Mouse (Mus musculus): Measurements from ENCODE around the gene Gstp1.

DNA sequence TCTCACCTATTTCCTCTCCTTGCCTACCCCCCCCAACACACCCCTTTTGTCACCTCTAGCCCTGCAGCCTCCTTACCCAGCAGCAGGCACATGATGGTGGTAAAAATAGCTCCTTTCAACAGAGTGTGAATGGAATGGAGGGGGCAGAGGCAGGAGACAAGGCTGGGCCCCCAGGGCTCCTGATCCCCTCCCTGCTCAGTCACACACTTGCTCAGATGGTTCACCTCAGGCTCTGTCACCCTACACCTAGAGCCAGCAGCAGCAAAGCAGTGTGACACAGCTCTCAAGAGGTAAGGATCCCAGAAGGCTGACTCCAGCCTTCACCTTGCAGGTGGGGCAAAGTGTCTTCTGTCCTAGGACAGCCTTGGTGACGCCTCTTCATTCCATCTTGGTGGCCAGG, 34.7 kb downstream of the Gstp1 start, which contains the start of gene Doc2g:
- no peak for TF ChIP-seq CTCF (IDR thresholded peaks at IDR 0.05; ENCODE audit: control insufficient read depth, insufficient read depth, insufficient replicate concordance, low read depth, low read length)
- TF ChIP-seq POLR2A (IDR thresholded peaks at IDR 0.05; ENCODE audit: control insufficient read depth, low read depth, low read length), result no peak
